Mouse (Mus musculus) E14TG2a.4 (cell line): ENCODE measurements around the gene Fgd4.
"Not testable (repeated sequence)": the region's sequence is repeated elsewhere in the genome, so short reads cannot be mapped to it uniquely, and the experiment has no call there.

Experiments used
- CTCF ChIP-seq: conservative IDR thresholded peaks from 2 replicates; pipeline ENCODE4 v1.5.1; 2014; ENCODE audit warnings: low read length
- NANOG ChIP-seq: IDR thresholded peaks from 2 replicates; pipeline ENCODE4 v1.6.1; 2014; ENCODE audit warnings: borderline replicate concordance, low read length, mixed read lengths
- POU5F1 ChIP-seq: IDR thresholded peaks from 2 replicates; pipeline ENCODE4 v1.6.1; 2014; ENCODE audit warnings: low read length, borderline replicate concordance

DNA sequence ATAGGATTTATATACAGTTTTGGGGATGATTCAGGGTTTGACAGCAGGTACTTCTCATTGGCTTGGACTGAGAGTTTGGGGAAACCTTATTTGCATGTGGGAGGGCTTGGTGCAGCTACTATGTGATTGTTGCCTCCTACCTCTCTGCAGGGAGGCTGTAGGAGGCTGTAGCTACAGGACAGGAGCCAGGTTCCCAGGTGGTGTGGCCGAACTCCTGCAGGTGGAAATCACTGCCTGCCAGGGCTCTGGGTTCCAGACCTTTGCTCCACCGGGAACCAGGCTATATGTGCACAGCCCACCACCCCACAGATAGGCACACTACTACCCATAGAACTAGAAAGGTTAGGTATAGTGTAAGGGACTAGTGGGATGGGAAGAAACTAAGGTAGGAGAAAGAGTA is 61.0 kb downstream of the Fgd4 start:
- not testable (repeated sequence) for TF ChIP-seq CTCF, POU5F1, NANOG
